Mouse (Mus musculus) forebrain, embryonic 11.5 days (tissue): ENCODE measurements around the gene Ccdc90b. TPM values are rescaled to one million over a fixed set of nuclear protein-coding genes. Genes with fewer than 3 reads are reported as not detected.
A peak's percentile ranks its signal among the peaks of the same experiment; 100 is the strongest.

ENCODE experiments used
- ATAC-seq: fragments of 200-750 bp; cut with Nextera tagmentation; replicated peaks from 2 replicates; pipeline ENCODE4 v1.8.0; 2017; ENCODE audit warnings: moderate TSS enrichment; ENCODE audit not compliant: low FRiP score
- DNase-seq: peaks from one replicate; pipeline ENCODE4 v3.0.0-alpha.2; 2017; ENCODE audit warnings: low spot score
- H3K27ac ChIP-seq: fragments of 300-500 bp; sonication (generic); 2 replicates; pipeline ENCODE4 v1.5.1; 2014; ENCODE audit warnings: low read depth, low read length
- H3K27me3 ChIP-seq: fragments of 300-500 bp; sonication (generic); 2 replicates; pipeline ENCODE4 v1.6.1; 2014; ENCODE audit warnings: mild to moderate bottlenecking, low read length, mixed read lengths; ENCODE audit not compliant: control insufficient read depth, insufficient read depth
- H3K36me3 ChIP-seq: fragments of 300-500 bp; sonication (generic); 2 replicates; pipeline ENCODE4 v1.6.1; 2014; ENCODE audit warnings: mild to moderate bottlenecking, low read length, moderate library complexity, mixed read lengths; ENCODE audit not compliant: control insufficient read depth, insufficient read depth
- H3K4me1 ChIP-seq: fragments of 300-500 bp; sonication (generic); replicated peaks from 2 replicates; pipeline ENCODE4 v1.6.1; 2014; ENCODE audit warnings: low read length, mixed read lengths; ENCODE audit not compliant: control insufficient read depth, insufficient read depth
- H3K4me2 ChIP-seq: fragments of 300-500 bp; sonication (generic); 2 replicates; pipeline ENCODE4 v1.6.1; 2014; ENCODE audit warnings: low read depth, mild to moderate bottlenecking, low read length, moderate library complexity, mixed read lengths; ENCODE audit not compliant: severe bottlenecking
- H3K4me3 ChIP-seq: fragments of 300-500 bp; sonication (generic); 2 replicates; pipeline ENCODE4 v1.5.1; 2014; ENCODE audit warnings: low read depth, low read length
- H3K9ac ChIP-seq: fragments of 300-500 bp; sonication (generic); 2 replicates; pipeline ENCODE4 v1.6.1; 2014; ENCODE audit warnings: low read length
- H3K9me3 ChIP-seq: fragments of 300-500 bp; sonication (generic); 2 replicates; pipeline ENCODE4 v1.6.1; 2016; ENCODE audit warnings: low read length, mixed read lengths; ENCODE audit not compliant: control insufficient read depth
- WGBS: fragments of 180-500 bp; shearing (Covaris S2); extraction: QIAGEN DNeasy Blood & Tissue Kit; methylation state at CpG from one replicate; pipeline ENCODE4 v1.1.7; 2014; 5-methylcytosine and 5-hydroxymethylcytosine counted together
- polyA plus RNA-seq: library from polyadenylated mRNA; unstranded; fragments of >200 nt; fragmentation: Nextera tagmentation; extraction: Ambion mirVana; gene quantifications from 2 replicates; pipeline ENCODE4 v1.2.1, GENCODE M21; 2014

Gene Ccdc90b
- polyA plus RNA-seq, 1 experiment from 2014 or later: 78.9 TPM

DNA sequence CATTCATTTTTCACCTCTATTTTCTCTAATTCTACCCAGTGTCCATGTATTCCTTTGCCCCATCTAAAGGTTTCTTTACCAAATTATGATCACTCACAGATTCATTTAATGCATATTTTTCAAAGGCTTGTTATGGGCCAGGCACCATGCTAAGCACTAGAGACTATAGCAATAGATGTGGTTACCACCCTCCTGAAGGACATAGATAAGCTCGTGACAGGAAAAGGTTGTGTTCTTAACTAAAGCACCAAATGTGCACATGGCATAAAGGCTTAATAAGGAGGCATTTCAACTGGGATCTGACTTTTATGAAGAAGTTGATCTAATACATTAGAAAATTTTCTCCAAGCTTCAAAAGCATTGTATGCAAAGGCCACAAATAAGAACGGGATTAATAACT, 2.2 kb upstream of the Ccdc90b start:
- Histone ChIP-seq H3K4me3 (no peak overlapping the region), H3K27me3 (no peaks in the 10 kb centered on the region), H3K9me3 (no peaks in the 10 kb centered on the region), H3K27ac (no peak overlapping the region), H3K36me3 (no peaks in the 10 kb centered on the region), H3K4me2 (no peak overlapping the region), H3K4me1 (peaks cover 6% of the 10 kb centered on the region), H3K9ac (no peak overlapping the region)
- WGBS: 91% methylated on average over 2 of the region's 2 CpGs
- ATAC-seq (no peak), DNase-seq (no peak)

DNA sequence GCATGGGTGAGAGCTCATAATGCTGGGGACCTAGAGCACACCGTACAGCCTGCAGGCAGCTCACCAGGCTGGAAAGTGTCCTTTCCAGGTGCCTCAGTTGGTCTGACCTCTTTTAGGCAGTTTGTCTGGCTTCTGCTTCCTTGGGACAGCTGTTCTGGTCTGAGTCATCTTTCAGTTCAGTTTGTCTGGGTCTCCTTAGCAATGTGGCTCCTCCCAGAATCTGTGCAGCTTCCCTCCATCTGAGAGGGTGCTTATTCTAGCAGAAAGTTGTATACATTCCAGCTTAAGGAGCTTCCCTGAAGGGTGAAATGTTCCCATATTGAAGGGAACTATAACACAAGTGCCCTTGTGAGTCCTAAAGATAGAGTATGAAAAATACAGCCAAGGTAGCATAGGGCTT, 5.8 kb downstream of the Ccdc90b start:
- no peak for DNase-seq
- H3K4me3 ChIP-seq: no peak overlapping the region
- H3K36me3 ChIP-seq: no peaks in the 10 kb centered on the region; the same call in 1 of the 2 replicates
- peaks cover 2% of the 10 kb centered on the region; the same call in 1 of the 2 replicates for H3K4me1 ChIP-seq
- no peak overlapping the region for H3K27ac ChIP-seq
- WGBS: 100% methylated on average over 1 of the region's 1 CpGs
- no peak for ATAC-seq
- H3K9ac ChIP-seq: no peak overlapping the region
- H3K4me2 ChIP-seq: no peak overlapping the region
- H3K27me3 ChIP-seq: no peaks in the 10 kb centered on the region
- no peaks in the 10 kb centered on the region for H3K9me3 ChIP-seq

DNA sequence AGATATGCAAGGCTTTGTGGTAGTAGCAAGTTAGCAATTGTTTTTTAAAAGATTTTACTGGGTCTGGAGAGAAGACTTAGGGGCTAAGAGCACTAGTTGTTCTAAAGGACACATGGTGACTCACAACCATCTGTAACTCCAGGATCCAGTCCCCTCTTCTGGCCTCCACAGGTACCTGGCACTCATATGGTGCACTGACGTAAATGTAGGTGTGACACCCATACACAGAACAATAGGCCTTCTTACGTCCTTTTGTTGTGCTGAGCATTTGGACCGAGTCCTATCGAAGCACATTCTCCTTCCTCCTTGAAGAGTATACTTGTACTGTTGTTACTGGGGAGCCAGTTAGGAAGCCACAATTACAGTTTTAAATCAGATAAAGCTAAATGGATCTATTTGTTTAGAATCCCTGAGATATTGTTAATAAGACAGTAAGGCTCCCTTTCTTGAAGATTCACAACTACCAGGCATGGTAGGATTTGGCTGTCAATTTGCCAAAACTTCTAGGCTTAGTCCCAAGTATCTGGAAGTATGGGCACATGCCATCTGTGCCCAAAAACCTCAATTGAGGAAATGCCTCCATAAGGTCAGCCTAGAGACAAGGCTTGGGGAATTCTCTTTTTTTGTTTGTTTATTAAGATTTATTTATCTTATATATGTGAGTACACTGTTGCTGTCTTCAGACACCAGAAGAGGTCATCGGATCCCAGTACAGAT, 19.7 kb downstream of the Ccdc90b start:
- H3K4me3 ChIP-seq: no peak overlapping the region
- DNase-seq: no peak
- no peak overlapping the region for H3K9ac ChIP-seq
- no peaks in the 10 kb centered on the region for H3K4me1 ChIP-seq
- no peaks in the 10 kb centered on the region for H3K27me3 ChIP-seq
- WGBS: 87% methylated on average over 5 of the region's 5 CpGs
- H3K9me3 ChIP-seq: no peaks in the 10 kb centered on the region
- no peak overlapping the region for H3K27ac ChIP-seq
- ATAC-seq: no peak
- H3K4me2 ChIP-seq: no peak overlapping the region
- H3K36me3 ChIP-seq: no peaks in the 10 kb centered on the region; the same call in 1 of the 2 replicates

DNA sequence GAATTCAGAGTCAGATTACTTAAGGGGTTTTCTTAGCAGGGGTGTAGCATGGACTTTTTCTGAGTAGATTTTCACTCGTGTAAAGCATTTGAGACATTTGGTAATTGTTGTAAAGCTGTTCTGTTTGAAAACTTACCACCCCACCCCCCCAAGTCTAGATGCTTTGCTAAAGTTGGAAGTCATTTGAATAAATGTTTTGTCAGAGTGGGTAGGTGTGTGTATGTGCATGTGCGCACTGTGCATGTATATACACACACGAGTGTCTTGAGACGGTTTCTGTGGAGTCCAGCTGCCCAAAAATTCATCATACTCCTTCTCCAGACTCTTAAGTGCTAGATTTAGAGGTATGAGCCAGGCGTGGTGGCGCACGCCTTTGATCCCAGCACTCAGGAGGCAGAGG, 22.6 kb downstream of the Ccdc90b start:
- DNase-seq: no peak
- no peak overlapping the region for H3K4me3 ChIP-seq
- ATAC-seq: no peak
- H3K4me2 ChIP-seq: no peak overlapping the region
- no peaks in the 10 kb centered on the region for H3K27me3 ChIP-seq
- H3K36me3 ChIP-seq: no peaks in the 10 kb centered on the region; the same call in 1 of the 2 replicates
- H3K27ac ChIP-seq: no peak overlapping the region
- no peak overlapping the region for H3K9ac ChIP-seq
- H3K9me3 ChIP-seq: no peaks in the 10 kb centered on the region
- WGBS: 92% methylated on average over 7 of the region's 7 CpGs
- no peaks in the 10 kb centered on the region for H3K4me1 ChIP-seq

DNA sequence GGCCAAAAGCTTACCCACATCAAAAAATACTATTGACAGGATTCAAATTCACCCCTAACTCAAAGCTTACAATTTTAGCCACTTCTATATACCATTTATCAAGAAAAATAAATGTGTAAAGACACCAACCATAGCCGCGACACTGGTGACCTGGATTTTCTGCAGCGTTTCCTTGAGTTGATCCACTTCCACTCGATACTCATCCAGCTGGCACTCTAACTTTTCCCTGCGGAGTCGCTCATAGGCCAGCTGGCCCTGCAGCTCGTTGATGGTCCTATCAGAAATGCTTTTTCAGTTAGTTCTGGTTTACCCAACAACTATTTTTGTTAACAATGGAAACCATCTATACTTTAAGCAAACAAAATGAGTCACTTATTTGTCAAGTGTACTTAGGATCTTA, 29.0 kb downstream of the Ccdc90b start:
- DNase-seq (no peak), ATAC-seq (no peak)

DNA sequence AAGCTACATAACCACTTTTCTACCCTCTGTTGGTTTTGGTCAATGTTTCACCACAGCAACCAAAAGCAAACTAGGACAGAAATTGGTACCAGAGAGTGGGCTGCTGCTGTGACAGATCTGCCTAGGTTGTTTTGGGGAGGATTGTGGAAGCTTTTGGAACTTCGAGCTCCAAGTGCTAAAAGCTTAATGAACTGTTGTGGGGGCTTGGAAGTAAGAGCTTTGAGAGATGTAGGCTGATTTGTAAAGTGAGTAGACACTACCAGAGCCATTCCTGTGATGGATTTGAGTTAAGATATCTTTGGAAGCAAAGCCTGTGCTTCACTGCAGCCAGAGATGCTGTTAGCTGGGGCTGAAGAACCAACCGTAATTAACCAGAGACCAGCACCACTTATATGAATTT, 29.9 kb downstream of the Ccdc90b start:
- Histone ChIP-seq H3K9me3 (no peaks in the 10 kb centered on the region), H3K4me3 (no peak overlapping the region), H3K4me1 (no peaks in the 10 kb centered on the region), H3K27ac (no peak overlapping the region), H3K9ac (no peak overlapping the region), H3K27me3 (no peaks in the 10 kb centered on the region), H3K4me2 (no peak overlapping the region), H3K36me3 (no peaks in the 10 kb centered on the region)
- ATAC-seq: no peak
- 94% methylated on average over 2 of the region's 2 CpGs for WGBS
- DNase-seq: no peak

More for the DNA sequence above, 29.0 kb downstream of the Ccdc90b start:
- Histone ChIP-seq H3K4me1 (no peaks in the 10 kb centered on the region), H3K4me3 (no peak overlapping the region), H3K36me3 (no peaks in the 10 kb centered on the region), H3K4me2 (no peak overlapping the region), H3K27ac (no peak overlapping the region), H3K9me3 (no peaks in the 10 kb centered on the region), H3K9ac (no peak overlapping the region), H3K27me3 (no peaks in the 10 kb centered on the region)
- WGBS: 89% methylated on average over 7 of the region's 7 CpGs

DNA sequence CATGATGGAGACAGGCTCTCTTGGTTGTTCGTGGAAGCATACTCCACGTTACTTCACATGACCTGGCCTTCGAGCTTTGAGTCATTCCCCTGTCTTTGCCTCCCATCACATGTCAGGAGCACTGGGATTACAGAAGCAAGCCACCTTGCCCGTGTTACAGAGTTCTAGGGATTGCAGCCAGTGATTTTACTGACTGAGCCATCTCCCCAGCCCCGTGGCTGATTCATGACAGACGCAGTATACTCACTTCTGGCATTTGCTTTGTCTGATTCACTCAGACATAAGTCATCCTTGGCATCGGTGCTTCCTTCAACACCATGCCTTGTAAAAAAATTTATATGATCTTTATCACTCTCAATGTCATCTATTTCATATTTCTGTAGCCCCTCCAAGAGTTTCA, 44.0 kb downstream of the Ccdc90b start:
- ATAC-seq: no peak
- no peak for DNase-seq
- H3K4me3 ChIP-seq: no peak overlapping the region
- no peak overlapping the region for H3K4me2 ChIP-seq
- no peaks in the 10 kb centered on the region for H3K36me3 ChIP-seq
- no peaks in the 10 kb centered on the region for H3K4me1 ChIP-seq
- WGBS: 94% methylated on average over 7 of the region's 7 CpGs
- no peak overlapping the region for H3K9ac ChIP-seq
- no peaks in the 10 kb centered on the region for H3K27me3 ChIP-seq
- H3K27ac ChIP-seq: no peak overlapping the region
- no peaks in the 10 kb centered on the region for H3K9me3 ChIP-seq

DNA sequence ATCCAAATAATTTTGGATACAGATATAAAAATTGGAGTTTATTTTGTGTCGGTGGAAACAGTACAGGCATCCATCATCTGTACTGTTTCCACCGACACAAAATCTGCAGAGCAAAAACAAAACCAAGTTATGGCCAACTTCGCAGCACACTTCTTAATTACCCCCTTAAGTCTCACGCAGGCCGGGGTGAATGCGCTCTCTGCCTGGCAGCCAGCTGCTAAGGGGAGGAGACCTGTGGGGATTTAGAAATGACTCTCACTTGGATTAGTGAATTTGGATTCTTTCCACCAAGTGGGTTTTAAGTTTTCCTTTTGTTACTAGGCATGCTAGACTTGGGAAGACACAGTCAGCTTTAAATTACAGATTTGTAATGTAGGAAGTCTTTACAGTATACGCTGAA, 49.9 kb downstream of the Ccdc90b start:
- Histone ChIP-seq H3K36me3 (no peaks in the 10 kb centered on the region), H3K27ac (no peak overlapping the region), H3K4me2 (no peak overlapping the region), H3K9me3 (no peaks in the 10 kb centered on the region), H3K4me3 (no peak overlapping the region), H3K27me3 (no peaks in the 10 kb centered on the region), H3K4me1 (no peaks in the 10 kb centered on the region), H3K9ac (no peak overlapping the region)
- 48% methylated on average over 7 of the region's 7 CpGs for WGBS
- ATAC-seq (no peak), DNase-seq (peak; percentile 55)

DNA sequence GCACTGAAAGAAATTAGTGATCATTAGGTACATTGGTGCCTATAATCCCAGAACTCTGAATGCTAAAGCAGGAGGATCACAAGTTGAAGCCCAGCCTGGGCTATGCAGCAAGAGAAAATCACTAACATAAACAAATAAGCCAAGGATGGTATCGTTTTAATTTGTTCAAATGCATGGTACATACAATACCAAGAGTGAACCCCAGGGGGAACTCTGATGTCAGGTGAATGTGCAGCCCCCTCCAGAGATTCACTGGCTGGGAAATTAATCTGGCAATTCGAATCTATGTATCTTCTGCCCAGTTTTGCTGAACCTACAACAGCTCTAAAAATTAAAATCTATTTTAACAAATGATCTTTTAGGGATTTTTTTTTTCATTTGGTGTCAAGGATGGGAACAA, 63.5 kb downstream of the Ccdc90b start:
- no peak overlapping the region for H3K9ac ChIP-seq
- no peak for DNase-seq
- H3K4me3 ChIP-seq: no peak overlapping the region
- H3K36me3 ChIP-seq: no peaks in the 10 kb centered on the region
- WGBS: 58% methylated on average over 2 of the region's 2 CpGs
- no peaks in the 10 kb centered on the region for H3K4me1 ChIP-seq
- H3K27ac ChIP-seq: no peak overlapping the region
- no peak overlapping the region for H3K4me2 ChIP-seq
- H3K27me3 ChIP-seq: no peaks in the 10 kb centered on the region
- ATAC-seq: no peak
- H3K9me3 ChIP-seq: no peaks in the 10 kb centered on the region
